Mouse (Mus musculus): ENCODE measurements around the gene BC049762. TPM values are rescaled to one million over a fixed set of nuclear protein-coding genes. Genes with fewer than 3 reads are reported as not detected.

Gene BC049762
- total RNA-seq, 4 experiments from 2014 or later = not detected

DNA sequence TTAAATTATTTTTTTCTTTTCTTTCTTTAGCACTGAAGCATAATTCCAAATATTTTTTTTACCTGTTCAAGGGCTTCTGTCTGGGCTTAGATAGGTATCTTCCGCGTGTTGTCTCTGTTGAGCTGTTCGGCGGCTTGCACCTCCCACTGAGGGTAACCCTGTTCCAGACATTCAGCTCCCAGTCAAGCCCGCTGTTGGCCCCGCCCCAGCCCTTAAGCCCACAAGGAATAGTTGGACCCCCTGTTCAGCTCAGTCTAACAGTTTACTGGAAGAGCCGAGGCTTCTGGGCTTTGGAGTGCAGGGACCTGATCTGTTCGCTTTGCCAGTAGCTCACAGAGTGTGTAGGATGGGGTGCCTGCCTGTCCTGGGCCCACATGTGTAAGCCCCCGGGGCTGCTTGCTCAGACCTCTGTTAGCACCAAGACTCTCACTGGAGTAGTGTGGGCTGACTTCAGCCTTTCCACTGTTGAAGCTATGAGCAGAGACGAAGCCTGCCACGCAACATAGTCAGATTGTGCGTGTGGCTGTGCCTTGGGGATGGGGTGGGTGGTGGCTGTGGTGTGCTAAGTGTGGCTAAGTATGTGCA is 43.4 kb downstream of the BC049762 start:
- DNase-seq (ENCODE audit: low spot score in 2 of 2) = no peak

GRCm38 (mm10) chr11:51214021-51214420 is 48.8 kb downstream of the BC049762 start:
- DNase-seq (ENCODE audit: low spot score in 2 of 2) = no peak

DNA sequence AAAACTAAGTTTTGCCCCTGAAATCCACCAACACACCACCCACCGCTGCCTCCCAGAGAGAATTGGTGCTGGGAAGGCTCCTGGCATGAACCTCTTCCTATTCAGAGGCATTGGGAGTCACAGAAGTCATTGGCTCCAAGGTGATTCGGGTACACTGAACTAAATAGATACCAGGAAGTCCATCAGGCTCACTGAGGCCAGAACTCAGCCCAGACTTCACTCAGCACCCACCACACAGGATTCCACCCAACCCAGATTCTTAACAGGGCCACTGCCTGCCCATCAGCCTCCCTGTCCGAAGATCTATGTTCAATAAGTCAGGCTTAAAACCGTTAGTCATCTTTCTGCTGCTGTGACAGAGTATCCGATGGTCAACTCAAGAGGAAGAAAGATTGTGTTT is 51.4 kb downstream of the BC049762 start:
- DNase-seq (ENCODE audit: low spot score in 2 of 2) = no peak

DNA sequence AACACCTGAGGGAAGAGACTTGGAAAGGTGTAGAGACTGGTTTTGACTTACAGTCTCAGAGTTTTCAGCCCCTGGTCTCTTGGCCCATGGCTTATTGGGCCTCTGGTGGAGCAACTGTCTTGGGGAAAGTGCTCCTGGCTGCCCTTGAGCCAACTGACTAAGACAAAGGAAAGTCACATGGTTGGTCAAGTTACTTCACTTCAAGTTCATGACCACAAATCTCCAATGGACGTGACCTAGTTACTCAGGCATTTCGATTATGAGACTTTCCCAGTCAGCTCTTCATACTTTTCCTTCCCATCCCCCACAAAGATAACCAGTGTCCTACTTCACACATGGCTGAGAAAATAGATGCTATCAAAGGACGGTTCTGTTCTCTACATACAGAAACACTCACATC is 55.1 kb downstream of the BC049762 start:
- DNase-seq (ENCODE audit: low spot score in 2 of 2) = no peak

Other genes starting within 250 kb of the BC049762 start
- gene Olfr54, start 248.8 kb downstream of the BC049762 start, total RNA-seq (2022) = not detected
- gene Olfr1375, start 214.9 kb downstream of the BC049762 start, total RNA-seq (2022) = not detected
- gene Zfp354a, start 203.8 kb downstream of the BC049762 start, total RNA-seq (2022) = 1 to 10 TPM; 3.3 to 4.7 (median 3.5) TPM
- gene Gm12569, start 42.6 kb downstream of the BC049762 start, total RNA-seq (2022) = not detected
- 10 to 100 TPM; 38.9 to 51.8 (median 45.9) TPM for gene Clk4, start 1.3 kb downstream of the BC049762 start, total RNA-seq (2022)
- gene Col23a1, start 26.9 kb upstream of the BC049762 start, total RNA-seq (2022) = 1 to 10 TPM in 1 of 4 experiments, under 1 TPM in 3; 0.82 to 1.6 (median 0.93) TPM